Mouse (Mus musculus): ENCODE data around the gene Card6.

DNA sequence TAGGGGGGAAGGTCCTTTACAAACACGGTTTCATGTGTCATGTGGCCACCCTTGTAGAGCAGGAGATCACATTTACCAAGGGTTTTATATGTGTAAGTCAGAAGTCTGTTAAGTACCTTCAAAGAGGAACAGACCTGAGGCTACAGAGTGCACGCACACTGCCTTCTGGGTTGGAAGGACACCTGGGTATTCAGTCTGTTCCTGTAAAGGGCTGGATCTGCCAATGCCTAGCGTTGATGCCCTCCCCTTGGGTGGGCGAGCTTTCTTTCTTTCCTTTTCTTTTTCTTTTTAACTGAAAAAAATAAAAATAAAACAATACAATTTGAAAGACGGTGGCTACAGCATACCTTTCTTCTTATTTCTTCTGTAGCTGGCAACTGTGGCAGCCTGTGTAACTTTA, 46.8 kb upstream of the Card6 start:
- no peak for TF ChIP-seq CTCF (IDR thresholded peaks at IDR 0.05; ENCODE audit: borderline replicate concordance, extremely low read depth, insufficient read depth, insufficient read length)
- no peak for TF ChIP-seq POLR2A (IDR thresholded peaks at IDR 0.05; ENCODE audit: borderline replicate concordance, extremely low read depth, insufficient read depth, insufficient read length, poor library complexity, severe bottlenecking)

Data from brain, embryonic 14.5 days (tissue).